Mouse (Mus musculus) ES-E14 (cell line): ENCODE data around the gene Taf4. TPM values are rescaled to one million over a fixed set of nuclear protein-coding genes. Genes with fewer than 3 reads are reported as not detected.

ENCODE experiments used
- DNase-seq: peaks from one replicate; pipeline ENCODE4 v3.0.0-alpha.2; 2013; ENCODE audit warnings: low read depth, low spot score
- H3K27ac ChIP-seq: 2 replicates; pipeline ENCODE4 v1.5.1; 2012; ENCODE audit warnings: low read depth, mild to moderate bottlenecking, low read length, moderate library complexity, mixed read lengths; ENCODE audit not compliant: poor library complexity, insufficient read depth, severe bottlenecking
- H3K36me3 ChIP-seq: 2 replicates; pipeline ENCODE4 v1.6.1; 2012; ENCODE audit warnings: mild to moderate bottlenecking, low read length, moderate library complexity, mixed read lengths; ENCODE audit not compliant: control insufficient read depth, poor library complexity, insufficient read depth, severe bottlenecking
- H3K4me1 ChIP-seq, 2 experiments: fragments of 150-350 bp in 1 of 2; sonication (generic) in 1 of 2; 2 replicates each; pipeline ENCODE4 v1.6.1; 2012; ENCODE audit warnings: low read length in 2 of 2, mild to moderate bottlenecking in 1 of 2, mixed read lengths in 1 of 2; ENCODE audit not compliant: control insufficient read depth in 2 of 2, insufficient read depth in 2 of 2, poor library complexity in 1 of 2
- H3K4me3 ChIP-seq, 2 experiments: fragments of 150-350 bp in 1 of 2; sonication (generic) in 1 of 2; 2 replicates each; pipeline ENCODE4 v1.5.1; 2012; ENCODE audit warnings: low read length in 2 of 2, low read depth in 1 of 2, mild to moderate bottlenecking in 1 of 2, mixed read lengths in 1 of 2; ENCODE audit not compliant: insufficient read depth in 1 of 2, poor library complexity in 1 of 2, severe bottlenecking in 1 of 2
- H3K9ac ChIP-seq: 2 replicates; pipeline ENCODE4 v1.6.1; 2012; ENCODE audit warnings: low read depth, mild to moderate bottlenecking, low read length, mixed read lengths; ENCODE audit not compliant: poor library complexity, insufficient read depth, severe bottlenecking
- H3K9me3 ChIP-seq: fragments of 150-350 bp; sonication (generic); 2 replicates; pipeline ENCODE4 v1.6.1; 2012; ENCODE audit warnings: low read depth, mild to moderate bottlenecking, low read length; ENCODE audit not compliant: control insufficient read depth, insufficient read depth
- CHD2 ChIP-seq: IDR thresholded peaks from 2 replicates; pipeline ENCODE4 v1.6.1; 2014; ENCODE audit warnings: mild to moderate bottlenecking, low read depth, low read length, inconsistent platforms
- HCFC1 ChIP-seq: IDR thresholded peaks from 2 replicates; pipeline ENCODE4 v1.6.1; 2012; ENCODE audit warnings: low read length, inconsistent platforms, borderline replicate concordance; ENCODE audit not compliant: insufficient read depth
- MAFK ChIP-seq: IDR thresholded peaks from 2 replicates; pipeline ENCODE4 v1.6.1; 2014; ENCODE audit warnings: mild to moderate bottlenecking, low read depth, low read length, inconsistent platforms; ENCODE audit not compliant: insufficient read depth
- ZC3H11A ChIP-seq: IDR thresholded peaks from 2 replicates; pipeline ENCODE4 v1.6.1; 2012; ENCODE audit warnings: low read depth, mild to moderate bottlenecking, inconsistent platforms, low read length, borderline replicate concordance
- ZNF384 ChIP-seq: IDR thresholded peaks from 2 replicates; pipeline ENCODE4 v1.6.1; 2012; ENCODE audit warnings: low read depth, low read length, inconsistent platforms
- in situ Hi-C, 2 experiments: fragments of 600-800 bp; cut with MboI; formaldehyde crosslinking; loops; one replicate each; pipeline ENCODE4 v1.15.1; 2025; ENCODE audit warnings: low sequenced_read_pairs in 2 of 2, inconsistent platforms in 1 of 2; ENCODE audit not compliant: unreplicated experiment in 2 of 2
- total RNA-seq: library from RNA; depleted of rRNA; stranded (reverse); fragments of 300-350 nt; gene quantifications from 2 replicates; pipeline ENCODE4 v1.2.3, GENCODE M21; 2012; rRNA removed

The Taf4 gene
- total RNA-seq: 19.0 and 26.3 TPM in 2 replicates

GRCm38 (mm10) chr2:179976628-179977343 lies at the start of gene Taf4:
Gene Taf4 (minus strand): TSS chr2:179976646.
- Histone ChIP-seq H3K36me3 (no peaks in the 10 kb centered on the region), H3K9me3 (no peaks in the 10 kb centered on the region), H3K9ac (peak within 1 kb of the TSS; percentile 97), H3K4me3 (peak within 1 kb of the TSS; percentile 76 to 100), H3K27ac (peak within 1 kb of the TSS; percentile 76), H3K4me1 (peaks cover 1 to 12% of the 10 kb centered on the region in 2 experiments; a peak in 3 of 4 replicates)
- no peak for TF ChIP-seq CHD2
- TF ChIP-seq HCFC1: peak; percentile 67
- in situ Hi-C loops: no loop called here
- peak; percentile 56 for DNase-seq

- TF ChIP-seq ZC3H11A (no peak), MAFK (no peak)
- Histone ChIP-seq H3K4me3 (peak overlapping the region; percentile 76 to 97), H3K27ac (no peak overlapping the region), H3K9ac (peak overlapping the region; percentile 96), H3K36me3 (peaks cover 28% of the 10 kb centered on the region), H3K9me3 (no peaks in the 10 kb centered on the region), H3K4me1 (peaks cover 0 to 6% of the 10 kb centered on the region in 2 experiments; a peak in 1 of 4 replicates)
- no peak for DNase-seq
- in situ Hi-C loops: no loop called here
These were observed 49.4 kb upstream of the Taf4 start for GRCm38 (mm10) chr2:180025861-180026200.

GRCm38 (mm10) chr2:180025135-180025860 lies 48.9 kb upstream of the Taf4 start:
- H3K36me3 ChIP-seq: peaks cover 25% of the 10 kb centered on the region
- peaks cover 0 to 6% of the 10 kb centered on the region in 2 experiments; a peak in 1 of 4 replicates for H3K4me1 ChIP-seq
- H3K9ac ChIP-seq: peak overlapping the region; percentile 96
- in situ Hi-C loops: no loop called here
- TF ChIP-seq HCFC1: no peak
- no peak for TF ChIP-seq ZC3H11A
- TF ChIP-seq ZNF384: no peak
- no peak for TF ChIP-seq CHD2
- no peak for TF ChIP-seq MAFK
- peak overlapping the region; percentile 76 to 97 for H3K4me3 ChIP-seq
- no peak for DNase-seq
- peak overlapping the region; percentile 41 for H3K27ac ChIP-seq
- H3K9me3 ChIP-seq: no peaks in the 10 kb centered on the region

- Histone ChIP-seq H3K9me3 (no peaks in the 10 kb centered on the region), H3K27ac (peak within 1 kb of the TSS; percentile 41), H3K36me3 (peaks cover 22% of the 10 kb centered on the region), H3K9ac (peak within 1 kb of the TSS; percentile 96), H3K4me1 (peaks cover 0 to 6% of the 10 kb centered on the region in 2 experiments; a peak in 1 of 4 replicates), H3K4me3 (peak within 1 kb of the TSS; percentile 76 to 97)
- in situ Hi-C loops: no loop called here
- TF ChIP-seq HCFC1 (peak; percentile 48; the same call in 1 of the 2 replicates), ZC3H11A (no peak), MAFK (no peak), ZNF384 (no peak)
- DNase-seq: peak; percentile 95
These were observed 48.1 kb upstream of the Taf4 start, which contains the start of gene Lsm14b for GRCm38 (mm10) chr2:180024401-180025098. Gene Lsm14b (plus strand): TSS chr2:180024987.
